Mouse (Mus musculus) lung, embryonic 14.5 days (tissue): Measurements from ENCODE around the gene Nfasc. TPM values are rescaled to one million over a fixed set of nuclear protein-coding genes. Genes with fewer than 3 reads are reported as not detected.
A peak's percentile ranks its signal among the peaks of the same experiment; 100 is the strongest.

Experiments
- ATAC-seq: fragments of 200-750 bp; cut with Nextera tagmentation; 2 replicates; pipeline ENCODE4 v1.8.0; 2017; ENCODE audit warnings: mild to moderate bottlenecking, moderate TSS enrichment, moderate library complexity; ENCODE audit not compliant: insufficient read depth
- DNase-seq: peaks from one replicate; pipeline ENCODE4 v3.0.0-alpha.2; 2015
- H3K27ac ChIP-seq: fragments of 300-500 bp; sonication (generic); 2 replicates; pipeline ENCODE4 v1.5.1; 2014; ENCODE audit warnings: low read depth, mild to moderate bottlenecking, moderate library complexity
- H3K27me3 ChIP-seq: fragments of 300-500 bp; sonication (generic); 2 replicates; pipeline ENCODE4 v1.6.1; 2014; ENCODE audit warnings: low read length, control low read depth; ENCODE audit not compliant: insufficient read depth
- H3K36me3 ChIP-seq: fragments of 300-500 bp; sonication (generic); 2 replicates; pipeline ENCODE4 v1.6.1; 2014; ENCODE audit warnings: control low read depth; ENCODE audit not compliant: insufficient read depth
- H3K4me1 ChIP-seq: fragments of 300-500 bp; sonication (generic); 2 replicates; pipeline ENCODE4 v1.6.1; 2014; ENCODE audit warnings: antibody characterized with exemption, control low read depth; ENCODE audit not compliant: insufficient read depth
- H3K4me2 ChIP-seq: fragments of 300-500 bp; sonication (generic); 2 replicates; pipeline ENCODE4 v1.6.1; 2014; ENCODE audit warnings: mild to moderate bottlenecking
- H3K4me3 ChIP-seq: fragments of 300-500 bp; sonication (generic); 2 replicates; pipeline ENCODE4 v1.5.1; 2014; ENCODE audit warnings: low read depth, low read length
- H3K9ac ChIP-seq: fragments of 300-500 bp; sonication (generic); 2 replicates; pipeline ENCODE4 v1.6.1; 2014
- H3K9me3 ChIP-seq: fragments of 300-500 bp; sonication (generic); 2 replicates; pipeline ENCODE4 v1.6.1; 2016; ENCODE audit warnings: low read depth, low read length, control low read depth
- CTCF ChIP-seq: IDR thresholded peaks from 2 replicates; pipeline ENCODE4 v1.5.1; 2016; ENCODE audit warnings: antibody characterized with exemption, low read depth
- WGBS: fragments of 180-500 bp; shearing (Covaris S2); extraction: QIAGEN DNeasy Blood & Tissue Kit; methylation state at CpG from one replicate; pipeline ENCODE4 v1.1.7; 2014; 5-methylcytosine and 5-hydroxymethylcytosine counted together
- polyA plus RNA-seq: library from polyadenylated mRNA; unstranded; fragments of >200 nt; fragmentation: Nextera tagmentation; extraction: Ambion mirVana; gene quantifications from 2 replicates; pipeline ENCODE4 v1.2.1, GENCODE M21; 2014

Nfasc gene
- polyA plus RNA-seq, 1 experiment from 2014 or later, result 0.57 TPM

DNA sequence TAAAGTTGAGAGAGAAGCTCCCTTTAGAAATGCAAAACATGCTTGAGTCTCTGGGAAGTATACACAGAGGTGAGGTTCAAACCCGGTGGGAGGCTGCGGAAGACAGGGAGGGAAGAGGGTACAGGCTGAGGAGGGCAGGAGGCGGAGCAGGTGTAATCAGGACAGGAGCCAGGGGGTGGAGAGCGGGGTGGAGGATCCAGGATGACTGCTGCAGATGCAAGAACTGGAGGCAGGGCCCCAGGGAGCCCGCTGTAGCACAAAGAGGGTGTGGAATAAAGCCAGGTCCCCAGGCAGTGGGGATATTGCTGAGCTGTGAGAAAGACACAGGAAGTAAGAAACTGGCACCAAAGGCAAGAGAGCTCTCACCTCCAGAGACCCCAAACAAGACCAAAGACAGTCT is 38.1 kb downstream of the Nfasc start:
- Histone ChIP-seq H3K9me3 (no peaks in the 10 kb centered on the region), H3K4me2 (no peak overlapping the region), H3K4me1 (no peaks in the 10 kb centered on the region), H3K27me3 (no peaks in the 10 kb centered on the region), H3K9ac (no peak overlapping the region), H3K36me3 (no peaks in the 10 kb centered on the region), H3K27ac (no peak overlapping the region), H3K4me3 (no peak overlapping the region)
- TF ChIP-seq CTCF, result no peak
- DNase-seq (no peak), ATAC-seq (no peak)
- WGBS, result 20% methylated on average over 5 of the region's 5 CpGs

DNA sequence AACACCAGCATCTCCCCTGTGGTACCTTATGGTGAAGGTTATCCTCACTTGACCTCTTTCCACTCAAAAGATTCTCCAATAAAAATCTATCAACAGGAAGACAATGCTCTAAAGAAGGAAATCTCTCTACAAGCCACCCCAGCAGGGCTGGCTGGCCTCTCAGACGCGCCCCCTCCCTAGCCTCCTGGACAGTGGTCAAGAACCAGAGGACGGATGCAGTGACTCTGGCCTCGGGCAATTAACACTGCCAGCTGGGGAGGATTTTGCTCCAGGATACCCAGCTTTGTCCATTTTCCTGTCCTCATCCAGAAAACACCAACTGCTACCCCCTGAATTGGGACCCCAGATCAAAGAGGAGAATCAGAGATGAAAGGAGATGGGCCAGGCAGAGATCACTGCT is 44.7 kb downstream of the Nfasc start:
- DNase-seq, result no peak
- Histone ChIP-seq H3K9ac (no peak overlapping the region), H3K27ac (no peak overlapping the region), H3K9me3 (no peaks in the 10 kb centered on the region), H3K4me2 (no peak overlapping the region), H3K4me1 (no peaks in the 10 kb centered on the region), H3K36me3 (no peaks in the 10 kb centered on the region), H3K4me3 (no peak overlapping the region), H3K27me3 (no peaks in the 10 kb centered on the region)
- WGBS, result 63% methylated on average over 4 of the region's 4 CpGs
- ATAC-seq, result no peak
- TF ChIP-seq CTCF, result no peak

DNA sequence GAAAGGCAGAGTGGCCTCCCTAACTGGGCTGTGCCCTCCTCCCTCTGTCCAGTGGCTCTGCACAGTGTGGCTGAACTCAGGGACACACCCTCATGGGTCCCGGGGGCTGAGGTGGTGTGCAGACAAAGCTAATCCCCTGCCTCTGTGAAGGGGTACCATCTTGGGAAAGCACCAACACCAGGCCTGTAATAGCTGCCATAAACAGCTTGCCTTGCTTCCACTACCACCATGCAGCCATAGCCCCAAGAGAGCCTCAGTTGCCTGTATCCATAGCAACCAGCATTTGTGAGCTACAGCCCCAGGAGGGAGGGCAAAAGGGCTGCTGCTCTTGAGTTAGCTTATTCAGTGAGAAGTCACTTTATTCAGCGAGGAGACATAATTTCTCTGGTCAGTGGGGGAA is 45.4 kb downstream of the Nfasc start:
- no peak overlapping the region for H3K4me3 ChIP-seq
- H3K9ac ChIP-seq, result no peak overlapping the region
- H3K4me2 ChIP-seq, result no peak overlapping the region
- no peaks in the 10 kb centered on the region for H3K36me3 ChIP-seq
- no peaks in the 10 kb centered on the region for H3K27me3 ChIP-seq
- TF ChIP-seq CTCF, result no peak
- H3K27ac ChIP-seq, result no peak overlapping the region
- WGBS, result 28% methylated on average over 2 of the region's 2 CpGs
- DNase-seq, result peak; percentile 11
- no peaks in the 10 kb centered on the region for H3K9me3 ChIP-seq
- H3K4me1 ChIP-seq, result no peaks in the 10 kb centered on the region
- no peak for ATAC-seq

DNA sequence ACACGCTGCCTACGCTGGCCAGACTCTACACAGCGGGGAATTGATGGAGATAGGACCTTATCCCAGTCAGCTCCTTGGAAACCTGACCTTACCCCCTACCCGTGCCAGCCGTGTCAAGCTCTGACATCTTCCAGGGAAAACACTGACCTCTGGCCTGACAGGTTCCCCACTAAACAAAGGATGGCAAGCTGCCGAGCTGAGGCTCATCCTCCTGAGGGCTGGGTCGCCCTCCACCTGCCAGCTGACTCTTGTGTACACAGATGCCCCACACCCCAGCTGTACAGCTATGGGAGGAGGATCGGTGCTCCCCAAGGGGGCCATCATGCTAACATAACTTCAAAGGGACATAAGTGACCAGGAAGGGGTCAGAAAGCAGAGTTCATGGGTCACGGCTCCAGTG is 47.6 kb downstream of the Nfasc start:
- Histone ChIP-seq H3K9ac (no peak overlapping the region), H3K27me3 (no peaks in the 10 kb centered on the region), H3K36me3 (no peaks in the 10 kb centered on the region), H3K4me3 (no peak overlapping the region), H3K27ac (no peak overlapping the region), H3K9me3 (no peaks in the 10 kb centered on the region), H3K4me1 (no peaks in the 10 kb centered on the region), H3K4me2 (no peak overlapping the region)
- WGBS, result 26% methylated on average over 9 of the region's 9 CpGs
- TF ChIP-seq CTCF, result no peak
- no peak for DNase-seq
- no peak for ATAC-seq

DNA sequence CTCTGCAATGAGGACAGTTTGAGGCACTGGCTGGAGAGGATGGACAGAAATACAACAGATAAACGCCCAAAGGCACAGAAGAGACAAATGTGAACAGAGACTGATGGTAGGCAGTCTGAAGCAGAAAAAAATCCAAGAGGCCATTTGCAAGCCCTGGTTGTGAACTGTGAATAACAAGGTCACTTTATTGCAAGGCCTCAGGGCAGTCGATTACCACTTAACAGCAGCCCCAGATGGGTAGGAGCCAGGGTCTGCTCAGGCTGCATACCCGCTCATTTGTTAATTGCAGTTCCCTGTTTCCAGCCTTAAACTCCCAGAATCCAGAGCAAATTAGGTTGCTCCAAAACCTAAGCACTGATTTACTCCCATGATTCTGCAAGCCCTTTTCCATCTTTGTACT is 52.4 kb downstream of the Nfasc start:
- Histone ChIP-seq H3K4me2 (no peak overlapping the region), H3K9me3 (no peaks in the 10 kb centered on the region), H3K4me1 (no peaks in the 10 kb centered on the region), H3K4me3 (no peak overlapping the region), H3K27ac (no peak overlapping the region), H3K36me3 (no peaks in the 10 kb centered on the region), H3K9ac (no peak overlapping the region), H3K27me3 (0 out of 2 replicates have a peak, but pooled peaks cover 3% of the 10 kb centered on the region)
- no peak for DNase-seq
- ATAC-seq, result no peak
- no peak for TF ChIP-seq CTCF
- WGBS, result 81% methylated on average over 3 of the region's 3 CpGs

DNA sequence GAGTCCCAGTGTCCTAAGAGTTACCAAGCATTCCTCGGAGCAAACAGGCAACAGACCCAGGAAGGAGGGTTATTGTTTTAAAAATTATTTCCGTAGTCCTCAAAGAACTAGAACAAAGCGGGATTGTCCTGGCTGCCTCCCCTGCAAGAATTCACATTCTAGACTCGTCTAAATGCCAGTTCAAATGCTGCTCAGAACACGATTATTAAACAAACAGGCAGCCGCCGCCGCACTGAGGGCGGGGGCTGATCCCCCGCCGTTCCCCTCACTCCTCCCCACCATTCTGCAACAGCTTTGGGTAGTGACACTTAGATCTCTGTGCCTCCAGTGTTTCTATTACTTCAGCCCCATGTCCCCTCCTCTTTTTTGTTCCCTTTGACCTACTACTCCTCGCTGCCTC is 62.7 kb downstream of the Nfasc start:
- WGBS, result 37% methylated on average over 12 of the region's 12 CpGs
- no peaks in the 10 kb centered on the region for H3K27me3 ChIP-seq
- no peak for TF ChIP-seq CTCF
- H3K4me1 ChIP-seq, result no peaks in the 10 kb centered on the region
- no peak overlapping the region for H3K27ac ChIP-seq
- no peak overlapping the region for H3K4me3 ChIP-seq
- ATAC-seq (no peak), DNase-seq (peak; percentile 11)
- no peak overlapping the region for H3K9ac ChIP-seq
- no peaks in the 10 kb centered on the region for H3K36me3 ChIP-seq
- no peak overlapping the region for H3K4me2 ChIP-seq
- H3K9me3 ChIP-seq, result no peaks in the 10 kb centered on the region

DNA sequence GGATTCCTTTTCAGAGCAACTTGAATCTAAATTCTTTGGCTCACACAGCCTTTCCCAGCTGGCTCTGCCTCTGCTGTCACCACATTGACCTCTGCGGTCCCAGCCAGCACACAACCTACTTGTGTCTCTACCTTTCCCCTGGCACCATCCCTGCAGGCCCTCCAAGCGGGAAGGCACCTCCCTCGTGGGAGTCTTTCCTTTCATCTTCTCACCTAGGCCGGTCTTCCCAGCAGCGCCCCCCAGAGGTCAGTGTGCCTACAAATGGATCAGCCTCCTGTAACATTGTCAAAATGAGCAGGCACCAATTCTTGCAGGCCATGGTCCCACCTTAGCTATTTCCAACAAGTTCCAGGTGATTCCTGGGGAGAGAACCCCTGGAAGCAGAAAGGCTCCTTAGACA is 63.5 kb downstream of the Nfasc start:
- Histone ChIP-seq H3K4me1 (no peaks in the 10 kb centered on the region), H3K27ac (no peak overlapping the region), H3K4me3 (no peak overlapping the region), H3K4me2 (no peak overlapping the region), H3K9ac (no peak overlapping the region), H3K36me3 (no peaks in the 10 kb centered on the region), H3K27me3 (no peaks in the 10 kb centered on the region), H3K9me3 (no peaks in the 10 kb centered on the region)
- DNase-seq, result peak; percentile 10
- TF ChIP-seq CTCF, result no peak
- no peak for ATAC-seq
- 34% methylated on average over 5 of the region's 5 CpGs for WGBS

DNA sequence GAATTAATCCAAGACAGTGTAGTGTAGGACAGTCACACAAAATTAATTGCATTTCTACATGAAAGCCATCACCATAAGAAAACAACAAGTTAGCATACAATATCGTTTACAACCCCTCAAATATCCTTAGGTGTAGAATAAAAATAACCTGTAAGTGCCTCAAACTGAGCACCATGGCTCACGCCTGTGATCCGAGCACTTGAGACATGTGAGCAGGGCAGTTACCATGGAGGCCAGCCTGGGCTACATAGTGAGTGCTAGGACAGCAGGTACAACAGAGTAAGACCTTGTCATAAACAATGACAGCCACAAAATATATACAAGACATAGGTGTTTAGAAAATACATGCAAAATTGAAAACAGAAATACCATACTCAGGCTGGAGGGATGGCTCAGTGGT is 68.9 kb downstream of the Nfasc start:
- Histone ChIP-seq H3K4me1 (no peaks in the 10 kb centered on the region), H3K27ac (no peak overlapping the region), H3K27me3 (no peaks in the 10 kb centered on the region), H3K9me3 (no peaks in the 10 kb centered on the region), H3K36me3 (no peaks in the 10 kb centered on the region), H3K4me2 (no peak overlapping the region), H3K9ac (no peak overlapping the region), H3K4me3 (no peak overlapping the region)
- DNase-seq, result no peak
- WGBS, result 82% methylated on average over 3 of the region's 3 CpGs
- no peak for ATAC-seq
- no peak for TF ChIP-seq CTCF
